Comparison of ENCODE assay signal across 13 mouse cellular contexts in the genomic region with DNA sequence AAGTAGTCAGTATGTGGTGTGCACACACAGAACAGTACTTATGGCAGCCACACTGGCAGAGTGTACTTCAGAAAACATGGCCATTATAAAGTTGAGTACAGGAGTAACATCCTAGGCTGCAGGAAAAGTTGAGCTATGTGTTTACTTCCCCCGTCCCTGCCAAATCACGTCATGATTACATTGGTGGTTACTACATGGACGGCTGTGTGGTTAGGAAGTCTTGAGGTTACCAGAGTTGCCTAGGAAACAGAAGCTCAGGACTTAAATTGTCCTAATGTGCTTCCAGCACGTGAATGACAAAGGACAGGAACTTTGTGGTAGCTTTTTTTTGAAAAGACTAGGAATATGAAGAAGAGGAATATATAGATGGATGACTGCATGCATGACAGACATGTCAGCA.
"Had no signal": no experiment of that assay in that cellular context is flagged by ENCODE, and none has a peak within 500 bp of the region (broad histone marks: within the 10 kb centered on the region; RNA-seq: fewer than 3 reads in every experiment).

No protein-coding gene starts in this region.

- H3K4me2 ChIP-seq: limb, embryonic 12.5 days; liver, embryonic 13.5 days; midbrain, embryonic 15.5 days; neural tube, embryonic 12.5 days had no signal

- H3K27me3 ChIP-seq: limb, embryonic 12.5 days; liver, embryonic 13.5 days; midbrain, embryonic 15.5 days; neural tube, embryonic 12.5 days had no signal

- ATAC-seq: liver, postnatal 0 days; midbrain, embryonic 15.5 days had no signal

- H3K27ac ChIP-seq: limb, embryonic 12.5 days; liver, embryonic 13.5 days; midbrain, embryonic 10.5 days; midbrain, embryonic 15.5 days; neural tube, embryonic 12.5 days had no signal

- H3K9ac ChIP-seq: limb, embryonic 12.5 days; liver, embryonic 13.5 days; liver, postnatal 0 days; midbrain, embryonic 15.5 days; neural tube, embryonic 12.5 days had no signal

- H3K9me3 ChIP-seq: limb, embryonic 12.5 days; liver, embryonic 13.5 days; midbrain, embryonic 10.5 days; midbrain, embryonic 15.5 days; neural tube, embryonic 12.5 days had no signal

- H3K4me1 ChIP-seq: limb, embryonic 12.5 days; liver, embryonic 13.5 days; midbrain, embryonic 10.5 days; midbrain, embryonic 15.5 days; neural tube, embryonic 12.5 days had no signal

- H3K4me3 ChIP-seq: limb, embryonic 12.5 days; liver, embryonic 13.5 days; midbrain, embryonic 10.5 days; midbrain, embryonic 15.5 days; neural tube, embryonic 12.5 days had no signal

- DNase-seq: kidney, adult 8-10 months; kidney, postnatal 25 days; layer of hippocampus, adult 9-11 months; layer of hippocampus, postnatal 36 days; liver; liver, embryonic 13.5 days; liver, postnatal 0 days; thymus, adult 18-20 months; thymus, postnatal 14 days had no signal
